Mouse (Mus musculus) left cerebral cortex, adult 18-20 months (tissue): ENCODE results near the gene AC109138.7. TPM values are rescaled to one million over a fixed set of nuclear protein-coding genes. Genes with fewer than 3 reads are reported as not detected.

Experiments
- DNase-seq, 2 experiments: peaks; one replicate each; pipeline ENCODE4 v3.0.0; 2021 to 2022; ENCODE audit warnings: low spot score in 2 of 2, mixed read lengths in 1 of 2
- total RNA-seq, 2 experiments: library from RNA; stranded (reverse); gene quantifications; 2 replicates each; pipeline ENCODE4 v1.2.3; 2021

The AC109138.7 gene
- total RNA-seq, 2 experiments from 2014 or later = not detected

- DNase-seq = no peak
Measured at GRCm38 (mm10) chr19:4192251-4192985, 21.7 kb upstream of the AC109138.7 start.

DNA sequence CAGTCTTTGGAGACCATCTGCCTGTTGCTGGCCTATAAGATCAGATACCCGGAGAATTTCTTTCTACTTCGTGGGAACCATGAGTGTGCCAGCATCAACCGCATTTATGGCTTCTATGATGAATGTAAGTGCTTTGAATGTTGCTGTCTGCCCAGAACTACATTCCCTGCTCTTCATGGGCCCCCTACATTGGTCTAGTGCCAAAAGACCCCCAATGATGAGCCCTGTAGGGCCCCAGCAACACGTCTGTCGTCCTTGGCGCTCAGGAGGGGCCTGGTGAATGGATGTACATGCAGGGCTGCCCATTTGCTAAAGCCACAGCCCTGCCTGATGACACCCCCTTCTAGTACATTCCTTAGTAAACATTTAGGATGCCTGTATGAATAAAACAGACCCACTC lies 21.0 kb upstream of the AC109138.7 start:
- DNase-seq = no peak

GRCm38 (mm10) chr19:4194021-4194724 lies 20.0 kb upstream of the AC109138.7 start:
- no peak for DNase-seq

DNA sequence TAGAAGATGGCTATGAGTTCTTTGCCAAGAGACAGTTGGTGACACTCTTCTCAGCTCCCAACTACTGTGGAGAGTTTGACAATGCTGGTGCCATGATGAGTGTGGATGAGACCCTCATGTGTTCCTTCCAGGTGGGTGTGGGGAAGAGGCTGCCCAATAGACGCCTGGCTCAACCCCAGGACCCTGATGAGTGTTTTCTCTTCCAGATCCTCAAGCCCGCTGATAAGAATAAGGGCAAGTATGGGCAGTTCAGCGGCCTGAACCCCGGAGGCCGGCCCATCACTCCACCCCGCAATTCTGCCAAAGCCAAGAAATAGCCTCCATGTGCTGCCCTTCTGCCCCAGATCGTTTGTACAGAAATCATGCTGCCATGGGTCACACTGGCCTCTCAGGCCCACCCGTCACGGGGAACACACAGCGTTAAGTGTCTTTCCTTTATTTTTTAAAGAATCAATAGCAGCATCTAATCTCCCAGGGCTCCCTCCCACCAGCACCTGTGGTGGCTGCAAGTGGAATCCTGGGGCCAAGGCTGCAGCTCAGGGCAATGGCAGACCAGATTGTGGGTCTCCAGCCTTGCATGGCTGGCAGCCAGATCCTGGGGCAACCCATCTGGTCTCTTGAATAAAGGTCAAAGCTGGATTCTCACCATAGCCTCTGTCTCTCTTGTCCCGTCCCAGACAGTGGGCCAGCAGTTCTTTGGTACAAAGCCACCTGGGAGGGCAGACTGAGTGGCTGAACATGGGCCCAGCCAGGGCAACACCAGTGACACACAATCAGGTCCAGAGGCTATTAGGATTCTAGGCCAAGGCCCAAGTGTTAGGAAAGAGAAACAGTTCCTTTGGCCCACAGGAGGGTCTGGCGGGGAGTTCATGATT lies 19.1 kb upstream of the AC109138.7 start:
- DNase-seq = no peak

GRCm38 (mm10) chr19:4196048-4196447 lies 18.1 kb upstream of the AC109138.7 start:
- no peak for DNase-seq

DNA sequence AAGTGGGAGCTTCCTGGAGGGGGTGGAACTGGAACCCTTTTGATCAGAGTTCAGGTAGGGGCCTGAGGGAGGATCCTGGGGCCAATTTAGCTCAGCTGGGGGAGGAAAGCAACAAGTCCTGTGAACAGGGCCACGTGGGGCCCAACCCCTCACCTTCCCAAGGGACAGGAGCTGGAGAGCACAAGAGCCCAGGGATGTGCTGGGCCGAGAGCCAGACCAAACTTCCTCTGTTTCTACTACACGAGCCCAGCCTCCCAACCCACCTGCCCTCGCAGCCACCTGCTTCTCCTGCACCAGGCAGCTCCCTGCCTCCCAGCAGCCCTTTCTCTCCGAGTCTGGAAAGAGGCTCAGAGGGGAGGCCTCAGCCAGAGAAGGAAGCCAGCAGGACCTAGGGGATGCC lies 17.6 kb upstream of the AC109138.7 start:
- DNase-seq = peak in 1 of 2 experiments; percentile 23

DNA sequence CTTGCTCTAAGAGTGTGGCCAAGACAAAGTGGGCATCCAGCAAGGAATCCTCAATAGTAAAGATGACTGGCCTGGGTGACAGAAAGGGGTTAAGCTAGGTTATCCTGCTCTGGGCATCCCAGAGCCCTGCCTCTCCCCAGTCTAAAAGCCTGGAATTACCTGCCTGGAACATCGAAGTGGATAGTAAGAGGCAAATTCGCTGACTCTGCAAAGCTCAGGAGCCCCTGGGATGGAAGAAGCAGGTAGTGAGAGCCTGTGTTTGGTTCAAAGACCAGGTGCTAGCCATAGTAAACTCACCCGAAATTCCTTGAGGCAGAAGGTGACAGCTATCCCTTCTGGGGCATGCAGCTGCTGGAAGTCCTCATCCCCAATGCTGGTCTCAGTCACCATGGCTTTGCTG lies 17.0 kb upstream of the AC109138.7 start:
- DNase-seq = no peak

DNA sequence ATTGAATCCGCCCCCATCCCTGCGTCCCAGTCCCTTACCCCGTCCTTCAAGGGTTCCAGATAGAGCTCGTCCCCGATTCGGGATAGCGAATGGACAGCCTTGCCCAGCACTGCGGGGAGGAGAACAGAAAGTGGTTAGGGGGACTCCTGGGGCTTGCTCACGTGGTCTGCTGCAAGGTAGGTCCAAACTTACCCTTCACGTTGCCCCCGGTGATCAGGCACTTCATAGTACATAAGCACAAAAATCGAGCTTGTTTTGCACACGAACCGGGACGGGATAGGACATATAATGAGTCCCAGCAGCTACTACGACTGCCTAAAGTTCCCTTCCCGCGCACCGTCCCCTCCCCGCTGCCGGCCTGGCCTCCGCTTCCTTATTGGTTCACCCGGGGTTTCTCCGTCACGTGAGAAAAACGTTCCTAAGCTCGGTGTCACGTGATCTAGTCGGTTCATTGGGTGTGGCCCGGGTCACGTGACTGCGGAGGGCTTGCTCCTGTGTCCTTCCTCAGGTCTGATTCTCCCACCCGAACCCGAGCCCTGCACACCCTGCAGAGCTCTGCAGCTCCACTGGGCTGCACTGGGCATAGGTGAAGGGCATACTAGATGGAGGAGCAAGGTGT lies 12.8 kb upstream of the AC109138.7 start, which contains the start of gene Rad9a:
Gene Rad9a, minus strand, starts transcription at position 372 of the 619 bp plus-strand sequence.
- DNase-seq = peak; percentile 95 to 97

- DNase-seq = no peak
Measured at GRCm38 (mm10) chr19:4202149-4202548, 12.0 kb upstream of the AC109138.7 start.

DNA sequence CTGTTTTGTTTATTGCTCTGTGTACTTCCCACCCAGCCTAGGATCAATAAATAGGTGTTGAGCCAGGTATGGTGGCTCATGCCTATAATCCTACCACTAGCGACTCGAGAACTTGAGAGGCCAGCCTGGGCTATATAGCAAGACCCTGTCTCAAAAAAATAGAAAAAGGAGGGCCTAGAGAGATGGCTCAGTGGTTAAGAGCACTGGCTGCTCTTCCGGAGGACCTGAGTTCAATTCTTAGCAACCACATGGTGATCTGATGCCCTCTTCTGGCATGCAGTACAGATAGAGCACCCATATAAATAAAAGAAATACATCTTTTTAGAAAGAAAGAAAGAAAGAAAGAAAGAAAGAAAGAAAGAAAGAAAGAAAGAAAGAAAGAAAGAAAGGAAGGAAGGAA lies 11.0 kb upstream of the AC109138.7 start:
- DNase-seq = no peak

GRCm38 (mm10) chr19:4203604-4204326 lies 10.4 kb upstream of the AC109138.7 start:
- DNase-seq = no peak

GRCm38 (mm10) chr19:4204889-4205288 lies 9.3 kb upstream of the AC109138.7 start:
- no peak for DNase-seq

DNA sequence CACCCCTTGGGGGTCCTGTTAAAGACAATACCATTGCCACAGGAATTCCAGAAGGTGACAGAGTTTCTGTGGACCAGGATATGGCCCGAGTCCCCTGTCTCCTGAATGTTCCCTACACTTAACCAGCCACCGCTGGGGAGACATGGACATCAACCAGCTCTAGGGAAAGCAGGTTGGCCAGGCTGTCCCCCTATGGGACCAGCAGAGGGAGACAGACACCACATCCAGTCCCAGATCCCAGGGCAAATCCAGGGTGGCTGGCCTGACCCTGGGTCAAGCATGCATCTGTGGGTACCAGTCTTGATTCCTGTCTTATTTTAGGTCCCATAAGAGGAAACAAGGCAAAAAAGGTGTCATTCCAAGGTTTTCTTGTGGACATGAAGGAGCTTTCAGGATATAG lies 7.2 kb upstream of the AC109138.7 start:
- peak; percentile 56 to 64 for DNase-seq

DNA sequence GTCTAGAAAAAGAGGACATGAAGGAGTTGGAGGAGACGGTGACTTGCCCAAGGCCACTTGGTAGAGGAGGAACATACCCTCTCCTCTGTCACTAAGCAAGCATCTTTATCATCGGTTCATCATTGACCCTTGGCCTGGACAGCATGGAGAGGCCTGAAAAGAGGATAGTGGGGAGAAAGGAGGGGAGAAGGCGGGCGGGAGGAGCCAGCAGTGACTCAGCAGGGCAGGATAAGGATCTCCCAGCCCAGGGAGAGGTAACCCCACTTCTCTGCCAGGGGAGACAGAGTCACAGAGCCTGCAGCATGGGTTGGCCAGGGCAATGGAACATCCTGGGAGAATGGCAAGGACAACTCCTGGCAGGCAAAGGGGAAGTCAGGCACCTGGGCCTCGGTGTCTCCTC lies 5.6 kb upstream of the AC109138.7 start:
- no peak for DNase-seq

DNA sequence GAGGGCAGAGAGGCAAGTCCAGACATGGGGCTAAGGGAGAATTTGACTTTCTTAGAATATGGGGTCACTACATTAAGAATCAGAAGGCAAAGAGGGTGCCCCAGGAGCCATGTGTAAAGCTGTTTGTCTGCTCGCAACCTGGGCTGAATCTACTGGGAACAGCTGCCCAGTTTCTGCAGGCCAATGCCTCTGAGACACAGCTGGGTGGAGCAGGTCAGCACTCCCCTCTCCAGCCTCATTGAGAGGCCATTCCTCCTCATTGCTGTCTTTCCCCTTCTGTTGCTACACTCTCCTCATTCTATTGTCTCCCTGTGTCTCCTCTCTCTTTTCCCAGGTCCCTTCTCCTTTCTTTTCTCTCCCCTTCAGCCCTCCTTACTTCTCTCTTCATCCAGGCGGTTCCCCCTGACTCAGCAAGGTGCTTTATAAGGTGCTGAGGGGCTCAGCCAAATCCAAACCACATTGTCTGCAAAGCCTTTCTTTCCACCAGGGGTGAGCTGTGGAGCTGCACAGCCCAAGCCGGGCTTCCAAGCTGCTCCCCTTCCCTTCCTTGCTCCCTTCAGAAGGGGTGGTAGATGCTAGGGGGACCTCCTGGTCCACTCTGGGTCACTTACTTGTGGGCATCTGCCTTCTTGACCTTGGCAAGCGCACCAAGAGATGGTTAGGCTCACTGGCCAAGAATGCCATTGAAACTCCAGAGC lies 2.1 kb upstream of the AC109138.7 start:
- DNase-seq = no peak

- no peak for DNase-seq
Measured at GRCm38 (mm10) chr19:4213524-4213974, 608 bp upstream of the AC109138.7 start.

GRCm38 (mm10) chr19:4214771-4215450 lies 754 bp downstream of the AC109138.7 start:
- DNase-seq = no peak

DNA sequence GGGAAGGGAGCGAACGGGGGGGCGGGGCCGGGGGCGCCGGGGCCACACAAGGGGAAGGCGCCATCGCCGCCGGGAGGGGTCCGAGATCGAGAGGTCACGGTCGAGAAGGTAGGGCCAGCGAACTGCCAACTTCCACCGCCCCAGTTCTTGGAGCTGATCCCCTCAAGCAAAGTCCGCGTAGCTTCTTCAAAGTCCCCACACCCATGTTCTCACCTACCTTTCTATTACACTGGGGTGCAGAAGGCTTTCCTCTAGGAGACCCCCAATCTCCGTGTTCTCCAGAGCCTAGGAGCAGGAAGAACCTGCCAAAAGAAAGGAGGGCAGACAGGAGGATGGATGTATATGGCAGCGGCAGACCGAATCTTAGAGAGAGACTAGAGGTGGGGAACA lies 1.3 kb downstream of the AC109138.7 start:
- DNase-seq = no peak

GRCm38 (mm10) chr19:4216041-4216685 lies 2.0 kb downstream of the AC109138.7 start:
- DNase-seq = no peak
